Mouse (Mus musculus): ENCODE measurements around the gene P2ry14. TPM values are rescaled to one million over a fixed set of nuclear protein-coding genes. Genes with fewer than 3 reads are reported as not detected.
A peak's percentile ranks its signal among the peaks of the same experiment; 100 is the strongest.
"Not testable (repeated sequence)": the region's sequence is repeated elsewhere in the genome, so short reads cannot be mapped to it uniquely, and the experiment has no call there.

Gene P2ry14
- total RNA-seq, 2 experiments from 2014 or later, result 6.1 to 7.2 TPM

- intact Hi-C loops (cut with DNase I), result no loop called here
- DNase-seq, result no peak
Measured at GRCm38 (mm10) chr3:59150624-59151023, 2.8 kb downstream of the P2ry14 start.

- intact Hi-C loops (cut with DNase I), result no loop called here
- DNase-seq, result no peak
Measured at GRCm38 (mm10) chr3:59149646-59150045, 3.8 kb downstream of the P2ry14 start.

DNA sequence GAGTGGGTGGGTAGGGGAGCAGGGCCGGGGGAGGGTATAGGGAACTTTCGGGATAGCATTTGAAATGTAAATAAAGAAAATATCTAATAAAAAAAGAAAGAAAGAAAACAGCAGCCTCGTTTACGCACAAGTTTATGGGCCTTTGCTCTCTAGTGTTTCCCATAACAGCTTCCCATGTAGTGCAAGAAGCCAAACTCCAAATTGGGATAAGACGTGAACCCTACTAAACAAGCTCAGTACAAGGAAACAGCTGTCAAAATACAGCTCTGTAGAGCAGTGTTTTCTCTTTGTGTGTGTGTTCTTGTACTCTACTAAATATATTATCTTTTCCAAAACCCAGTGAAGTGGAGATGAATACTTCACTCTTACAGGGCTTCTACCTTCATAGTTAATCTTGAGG lies 8.2 kb downstream of the P2ry14 start:
- no peak for DNase-seq
- intact Hi-C loops (cut with DNase I), result no loop called here

DNA sequence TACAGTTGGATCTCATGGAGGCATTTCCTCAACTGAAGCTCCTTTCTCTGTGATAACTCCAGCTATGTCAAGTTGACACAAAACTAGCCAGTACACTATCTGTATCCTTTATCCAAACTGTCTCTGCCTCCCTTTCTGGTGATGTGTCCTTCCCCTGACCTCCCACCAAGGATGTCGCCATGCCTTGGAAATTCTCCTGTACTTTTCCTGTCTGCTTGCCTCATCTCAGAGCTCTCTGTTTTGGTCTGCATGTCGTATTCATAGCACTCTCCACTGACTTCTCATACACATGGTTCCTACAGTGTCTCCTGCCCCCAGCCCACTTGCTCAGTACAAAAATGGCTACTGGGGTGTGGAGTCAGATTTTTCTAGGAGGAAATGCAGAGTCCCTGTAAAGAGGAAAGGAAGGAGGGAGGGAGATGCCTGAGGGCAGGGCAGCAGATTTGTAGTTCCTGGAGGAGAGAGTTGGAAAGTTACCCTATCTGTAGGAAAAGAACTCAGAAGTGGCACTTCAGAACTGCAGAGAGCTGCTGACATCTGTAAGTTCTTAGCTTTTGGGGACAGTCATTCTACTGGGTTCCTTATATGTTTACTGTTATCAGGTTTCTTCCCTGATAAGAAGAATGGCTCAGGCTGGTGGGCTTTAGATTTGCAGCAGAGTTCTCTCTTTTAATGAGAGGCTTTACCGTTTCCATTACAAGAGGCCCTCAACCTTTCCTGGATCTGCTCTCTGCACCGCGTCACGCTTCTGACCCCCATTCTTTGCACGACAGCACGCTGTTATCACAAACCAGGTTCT lies 11.7 kb downstream of the P2ry14 start:
- no peak for DNase-seq
- intact Hi-C loops (cut with DNase I), result no loop called here

GRCm38 (mm10) chr3:59140941-59141340 lies 12.5 kb downstream of the P2ry14 start:
- DNase-seq; intact Hi-C loops (cut with DNase I): not testable (repeated sequence)

DNA sequence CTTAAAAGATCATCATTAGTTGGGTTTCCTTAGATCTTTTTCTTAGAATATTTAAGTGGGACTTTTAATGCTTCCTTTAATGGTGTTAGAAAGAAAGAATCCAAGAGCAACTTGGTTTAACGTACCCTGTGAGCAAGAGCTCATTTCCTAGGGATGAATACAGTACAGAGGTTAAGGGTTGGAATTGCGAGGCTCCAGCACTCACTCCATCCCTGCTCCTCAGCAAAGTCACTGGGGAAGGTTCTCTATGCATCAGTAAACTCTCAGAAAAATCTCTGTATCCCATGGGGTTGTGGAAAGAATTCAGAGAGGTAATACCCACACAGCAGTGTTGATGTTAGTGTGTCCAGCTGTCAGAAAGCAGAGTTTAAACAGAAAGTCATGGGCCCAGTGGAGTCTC lies 13.3 kb downstream of the P2ry14 start:
- intact Hi-C loops (cut with DNase I), result no loop called here
- no peak for DNase-seq

DNA sequence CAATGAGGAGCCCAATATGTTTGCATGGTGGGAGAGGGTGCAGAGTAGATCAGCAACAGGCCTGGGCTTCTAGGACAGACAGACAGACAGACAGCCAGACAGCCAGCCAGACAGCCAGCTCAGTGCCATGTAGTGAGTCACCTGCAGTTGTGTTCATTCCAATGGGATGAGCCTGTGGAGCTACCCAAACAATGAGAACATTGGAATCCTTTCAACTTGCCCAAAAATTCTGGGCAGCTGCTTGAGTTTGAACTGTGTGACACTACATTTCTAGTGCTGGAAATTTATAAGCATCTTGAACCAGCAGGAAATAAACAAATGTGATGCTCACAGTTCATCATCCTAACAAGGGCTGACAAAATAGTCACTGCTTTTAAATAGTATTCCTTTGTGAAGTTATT lies 13.8 kb downstream of the P2ry14 start:
- DNase-seq, result no peak
- intact Hi-C loops (cut with DNase I), result no loop called here

GRCm38 (mm10) chr3:59138946-59139468 lies 14.4 kb downstream of the P2ry14 start:
- intact Hi-C loops (cut with DNase I), result no loop called here
- no peak for DNase-seq

- intact Hi-C loops (cut with DNase I), result no loop called here
- DNase-seq, result no peak
Measured at GRCm38 (mm10) chr3:59135911-59136653, 17.3 kb downstream of the P2ry14 start.

DNA sequence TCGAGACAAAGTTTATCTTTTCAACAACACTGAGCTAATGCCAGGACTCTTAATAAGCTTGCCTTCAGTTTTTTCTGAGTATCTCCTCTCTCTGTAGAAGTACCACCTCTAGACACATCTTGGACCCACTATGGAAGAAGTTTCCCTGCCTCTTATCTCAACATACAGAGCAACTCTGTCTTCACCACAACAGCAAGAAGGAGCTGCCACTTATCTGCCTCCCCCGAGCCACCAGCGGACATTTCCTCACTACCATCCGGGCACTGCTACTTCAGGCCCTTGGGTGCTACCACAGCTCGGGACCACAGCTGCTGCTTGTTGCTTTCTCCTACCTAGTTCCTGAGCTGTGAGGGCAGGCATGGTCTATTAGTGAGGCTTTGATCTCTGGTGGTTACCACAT lies 20.2 kb downstream of the P2ry14 start:
- DNase-seq, result no peak
- intact Hi-C loops (cut with DNase I), result no loop called here

DNA sequence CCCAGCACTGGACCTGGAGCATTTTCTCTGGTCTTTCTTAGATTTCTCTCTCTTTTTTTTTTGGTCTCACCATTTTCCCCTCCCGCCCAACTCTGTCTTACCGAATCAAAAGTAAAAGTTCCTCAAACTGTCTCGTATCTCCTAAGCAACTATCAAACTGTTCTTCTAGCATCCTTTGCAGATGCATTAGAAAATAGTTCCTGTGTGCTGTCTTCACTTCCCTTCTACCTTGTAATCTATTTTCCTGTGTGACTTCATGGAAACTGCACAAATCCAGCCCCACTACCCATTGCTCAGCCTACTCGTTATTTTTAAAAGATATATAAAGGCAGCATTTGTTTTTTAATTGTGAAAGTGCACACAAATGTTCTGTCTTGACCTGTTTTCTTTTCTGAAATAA lies 21.5 kb downstream of the P2ry14 start:
- intact Hi-C loops (cut with DNase I), result no loop called here
- no peak for DNase-seq

GRCm38 (mm10) chr3:59131081-59131480 lies 22.3 kb downstream of the P2ry14 start:
- no peak for DNase-seq
- intact Hi-C loops (cut with DNase I), result no loop called here

GRCm38 (mm10) chr3:59130431-59130830 lies 23.0 kb downstream of the P2ry14 start:
- intact Hi-C loops (cut with DNase I), result no loop called here

GRCm38 (mm10) chr3:59129547-59129946 lies 23.9 kb downstream of the P2ry14 start:
- no peak for DNase-seq
- intact Hi-C loops (cut with DNase I), result no loop called here

More at GRCm38 (mm10) chr3:59130431-59130830, 23.0 kb downstream of the P2ry14 start:
- peak in 1 of 2 experiments; percentile 12 for DNase-seq

DNA sequence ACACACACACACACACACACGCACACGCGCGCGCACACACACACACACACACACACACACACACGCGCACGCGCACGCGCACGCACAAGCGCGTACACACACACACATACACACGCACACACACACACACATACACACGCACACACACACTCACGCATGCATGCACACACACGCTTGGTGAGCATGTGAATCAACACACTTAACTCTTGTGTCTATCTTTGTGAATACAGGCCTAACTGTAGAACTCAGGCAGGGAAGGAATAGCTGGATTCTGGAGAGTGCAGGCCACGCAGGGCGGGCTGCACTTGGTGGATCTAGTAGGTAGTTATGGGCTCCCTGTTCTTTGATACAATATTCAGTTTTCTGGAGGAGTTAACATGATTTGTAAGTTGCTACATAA lies 24.7 kb downstream of the P2ry14 start:
- DNase-seq, result no peak
- intact Hi-C loops (cut with DNase I), result no loop called here

DNA sequence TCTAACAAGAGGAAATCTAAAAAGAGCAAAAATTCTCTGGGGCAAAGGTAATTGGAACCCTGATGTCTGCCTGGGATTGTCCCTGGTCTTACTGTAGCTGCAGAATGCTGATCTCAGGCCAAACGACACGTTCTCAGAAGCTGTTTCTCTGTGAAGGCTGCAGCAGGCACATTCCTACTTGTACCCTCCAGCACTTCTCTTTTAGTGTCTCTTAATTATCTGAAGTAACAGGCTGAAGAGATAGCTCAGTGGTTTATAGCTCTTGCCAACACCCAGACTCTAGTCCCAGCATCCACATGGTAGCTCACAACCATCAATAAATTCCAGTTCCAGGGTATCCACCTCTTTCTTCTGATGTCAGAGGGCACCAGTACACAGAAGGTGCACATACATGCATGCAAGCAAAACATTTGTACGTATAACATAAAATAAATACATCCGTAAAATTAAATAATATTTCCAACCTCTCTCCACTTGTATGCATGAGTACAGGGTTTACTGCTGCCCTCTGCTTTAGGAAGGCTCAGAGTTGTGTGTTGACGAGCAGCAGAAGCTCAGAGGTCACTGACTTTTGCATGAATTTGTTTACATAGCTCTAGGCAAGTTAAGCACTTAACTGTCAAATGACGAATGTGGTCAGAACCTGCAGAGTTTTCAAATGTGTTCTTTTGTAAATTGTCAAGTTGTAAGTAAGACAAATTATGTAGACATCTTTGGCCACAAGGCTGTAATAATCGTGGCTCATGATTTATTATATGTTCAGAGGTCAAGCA lies 27.4 kb downstream of the P2ry14 start:
- intact Hi-C loops (cut with DNase I), result no loop called here
- DNase-seq, result no peak

GRCm38 (mm10) chr3:59125022-59125421 lies 28.4 kb downstream of the P2ry14 start:
- intact Hi-C loops (cut with DNase I), result no loop called here
- DNase-seq, result no peak

GRCm38 (mm10) chr3:59121780-59122449 lies 31.5 kb downstream of the P2ry14 start:
- intact Hi-C loops (cut with DNase I), result loop anchor here (2.0 to 5.0 kb wide), 3 partner anchors 50 to 990 kb away; no protein-coding TSS in a partner anchor
- DNase-seq, result no peak

- intact Hi-C loops (cut with DNase I), result loop anchor here (2.0 to 5.0 kb wide), 3 partner anchors 51 to 991 kb away; no protein-coding TSS in a partner anchor
- peak in 1 of 2 experiments; percentile 26 for DNase-seq
Measured at GRCm38 (mm10) chr3:59121067-59121730, 32.2 kb downstream of the P2ry14 start.

Data from heart, postnatal 14 days (tissue).